Mouse (Mus musculus) intestine, postnatal 0 days (tissue): ENCODE measurements around the gene Ift81. TPM values are rescaled to one million over a fixed set of nuclear protein-coding genes. Genes with fewer than 3 reads are reported as not detected.
A peak's percentile ranks its signal among the peaks of the same experiment; 100 is the strongest.

Experiments used
- ATAC-seq: fragments of 200-750 bp; cut with Nextera tagmentation; 2 replicates; pipeline ENCODE4 v1.8.0; 2017; ENCODE audit warnings: mild to moderate bottlenecking, moderate TSS enrichment, moderate library complexity
- H3K27ac ChIP-seq: fragments of 300-500 bp; sonication (generic); 2 replicates; pipeline ENCODE4 v1.5.1; 2014; ENCODE audit warnings: mild to moderate bottlenecking, low read depth, low read length, moderate library complexity
- H3K27me3 ChIP-seq: fragments of 300-500 bp; sonication (generic); replicated peaks from 2 replicates; pipeline ENCODE4 v1.6.1; 2014; ENCODE audit warnings: low read length, mixed read lengths; ENCODE audit not compliant: control insufficient read depth, insufficient read depth
- H3K36me3 ChIP-seq: fragments of 300-500 bp; sonication (generic); 2 replicates; pipeline ENCODE4 v1.6.1; 2014; ENCODE audit warnings: mild to moderate bottlenecking, moderate library complexity; ENCODE audit not compliant: control insufficient read depth, insufficient read depth
- H3K4me1 ChIP-seq: fragments of 300-500 bp; sonication (generic); replicated peaks from 2 replicates; pipeline ENCODE4 v1.6.1; 2014; ENCODE audit warnings: antibody characterized with exemption, low read length, mixed read lengths; ENCODE audit not compliant: control insufficient read depth, insufficient read depth
- H3K4me2 ChIP-seq: fragments of 300-500 bp; sonication (generic); replicated peaks from 2 replicates; pipeline ENCODE4 v1.6.1; 2014; ENCODE audit warnings: low read depth, mild to moderate bottlenecking, moderate library complexity
- H3K4me3 ChIP-seq: fragments of 300-500 bp; sonication (generic); 2 replicates; pipeline ENCODE4 v1.5.1; 2014; ENCODE audit warnings: low read depth, low read length
- H3K9ac ChIP-seq: fragments of 300-500 bp; sonication (generic); 2 replicates; pipeline ENCODE4 v1.6.1; 2014; ENCODE audit warnings: mild to moderate bottlenecking, low read depth, low read length
- H3K9me3 ChIP-seq: fragments of 300-500 bp; sonication (generic); 2 replicates; pipeline ENCODE4 v1.6.1; 2016; ENCODE audit warnings: mixed run types; ENCODE audit not compliant: control insufficient read depth
- CTCF ChIP-seq: sonication (generic); IDR thresholded peaks from 2 replicates; pipeline ENCODE4 v1.5.1; 2016; ENCODE audit warnings: low read depth, mild to moderate bottlenecking, control low read depth, antibody characterized with exemption, moderate library complexity
- WGBS: fragments of 180-500 bp; shearing (Covaris S2); extraction: QIAGEN DNeasy Blood & Tissue Kit; methylation state at CpG from one replicate; pipeline ENCODE4 v1.1.7; 2014; 5-methylcytosine and 5-hydroxymethylcytosine counted together
- polyA plus RNA-seq: library from polyadenylated mRNA; unstranded; fragments of >200 nt; fragmentation: Nextera tagmentation; extraction: Ambion mirVana; gene quantifications from 2 replicates; pipeline ENCODE4 v1.2.1, GENCODE M21; 2015

Gene Ift81
- polyA plus RNA-seq, 1 experiment from 2014 or later = 11.7 TPM

GRCm38 (mm10) chr5:122520254-122521129, 93.8 kb downstream of the Ift81 start:
- H3K4me1 ChIP-seq = peaks cover 17% of the 10 kb centered on the region; the same call in 1 of the 2 replicates
- no peak for ATAC-seq
- H3K4me3 ChIP-seq = no peak overlapping the region
- H3K4me2 ChIP-seq = no peak overlapping the region
- TF ChIP-seq CTCF = 0 out of 2 replicates have a peak, but pooled peaks have one; percentile 15
- no peaks in the 10 kb centered on the region for H3K9me3 ChIP-seq
- H3K27me3 ChIP-seq = no peaks in the 10 kb centered on the region
- no peaks in the 10 kb centered on the region for H3K36me3 ChIP-seq
- H3K9ac ChIP-seq = no peak overlapping the region
- 50% methylated on average over 23 of the region's 23 CpGs for WGBS
- H3K27ac ChIP-seq = no peak overlapping the region

GRCm38 (mm10) chr5:122519043-122519660, 95.2 kb downstream of the Ift81 start:
- H3K4me2 ChIP-seq = peak overlapping the region; percentile 28
- peak; percentile 48 for ATAC-seq

GRCm38 (mm10) chr5:122518247-122518646, 96.1 kb downstream of the Ift81 start:
- ATAC-seq = no peak
- Histone ChIP-seq H3K9me3 (no peaks in the 10 kb centered on the region), H3K4me2 (0 out of 2 replicates have a peak overlapping the region, but pooled peaks have one; percentile 1), H3K4me3 (no peak overlapping the region), H3K27ac (peak overlapping the region; percentile 58; the same call in 1 of the 2 replicates), H3K27me3 (no peaks in the 10 kb centered on the region), H3K4me1 (peaks cover 24% of the 10 kb centered on the region), H3K9ac (no peak overlapping the region), H3K36me3 (no peaks in the 10 kb centered on the region)
- TF ChIP-seq CTCF = no peak
- 25% methylated on average over 8 of the region's 8 CpGs for WGBS

More at GRCm38 (mm10) chr5:122519043-122519660, 95.2 kb downstream of the Ift81 start:
- Histone ChIP-seq H3K27ac (peak overlapping the region; percentile 58), H3K36me3 (no peaks in the 10 kb centered on the region), H3K9me3 (no peaks in the 10 kb centered on the region), H3K9ac (no peak overlapping the region), H3K27me3 (no peaks in the 10 kb centered on the region), H3K4me1 (peaks cover 18% of the 10 kb centered on the region), H3K4me3 (no peak overlapping the region)
- 24% methylated on average over 7 of the region's 7 CpGs for WGBS
- no peak for TF ChIP-seq CTCF

- Histone ChIP-seq H3K4me1 (peaks cover 24% of the 10 kb centered on the region), H3K9ac (no peak overlapping the region), H3K36me3 (no peaks in the 10 kb centered on the region), H3K27ac (peak overlapping the region; percentile 57; the same call in 1 of the 2 replicates), H3K4me3 (no peak overlapping the region), H3K4me2 (no peak overlapping the region), H3K9me3 (no peaks in the 10 kb centered on the region), H3K27me3 (no peaks in the 10 kb centered on the region)
- no peak for TF ChIP-seq CTCF
- ATAC-seq = no peak
- 86% methylated on average over 5 of the region's 5 CpGs for WGBS
These were observed 97.4 kb downstream of the Ift81 start for GRCm38 (mm10) chr5:122516901-122517300.

- no peak overlapping the region for H3K9ac ChIP-seq
- H3K36me3 ChIP-seq = no peaks in the 10 kb centered on the region
- no peaks in the 10 kb centered on the region for H3K27me3 ChIP-seq
- no peaks in the 10 kb centered on the region for H3K9me3 ChIP-seq
- ATAC-seq = peak; percentile 88
- peak overlapping the region; percentile 17; the same call in 1 of the 2 replicates for H3K4me2 ChIP-seq
- WGBS = 38% methylated on average over 11 of the region's 11 CpGs
- H3K4me1 ChIP-seq = peaks cover 30% of the 10 kb centered on the region
- TF ChIP-seq CTCF = no peak
- H3K27ac ChIP-seq = peak overlapping the region; percentile 57; the same call in 1 of the 2 replicates
- H3K4me3 ChIP-seq = no peak overlapping the region
These were observed 98.1 kb downstream of the Ift81 start for GRCm38 (mm10) chr5:122516029-122516730.

GRCm38 (mm10) chr5:122514127-122514521, 100.2 kb downstream of the Ift81 start:
- WGBS = 41% methylated on average over 8 of the region's 8 CpGs
- Histone ChIP-seq H3K4me2 (0 out of 2 replicates have a peak overlapping the region, but pooled peaks have one; percentile 21), H3K36me3 (no peaks in the 10 kb centered on the region), H3K4me1 (peaks cover 30% of the 10 kb centered on the region), H3K9me3 (no peaks in the 10 kb centered on the region), H3K4me3 (no peak overlapping the region), H3K27ac (no peak overlapping the region), H3K9ac (no peak overlapping the region), H3K27me3 (no peaks in the 10 kb centered on the region)
- no peak for ATAC-seq
- TF ChIP-seq CTCF = no peak
